Comparison of ENCODE assay signal across 8 mouse cellular contexts in genomic region chr2:153224946-153225594, GRCm38 (mm10). TPM values are rescaled to one million over a fixed set of nuclear protein-coding genes. Genes with fewer than 3 reads are reported as not detected.
A peak's percentile ranks its signal among the peaks of the same experiment; 100 is the strongest.
DNase-seq lines count a peak whose midpoint lies in the region; ATAC-seq and TF ChIP-seq lines count a peak whose summit lies in the region.

TSS of gene Tspyl3 (minus strand) at chr2:153225441.

- WGBS in embryonic facial prominence, embryonic 13.5 days: 2% methylated on average over 31 of the region's 31 CpGs
- WGBS in heart, embryonic 15.5 days: under 1% methylated on average over 31 of the region's 31 CpGs
- WGBS in lung, embryonic 14.5 days: 2% methylated on average over 31 of the region's 31 CpGs
- 3% methylated on average over 31 of the region's 31 CpGs for WGBS in neural tube, embryonic 15.5 days

- peak within 1 kb of the TSS; percentile 87 for H3K27ac ChIP-seq in embryonic facial prominence, embryonic 13.5 days
- peak within 1 kb of the TSS; percentile 52 for H3K27ac ChIP-seq in heart, embryonic 15.5 days
- H3K27ac ChIP-seq in lung, embryonic 14.5 days (ENCODE audit: low read depth): peak within 1 kb of the TSS; percentile 63
- peak within 1 kb of the TSS; percentile 84 for H3K27ac ChIP-seq in neural tube, embryonic 15.5 days (replicated peaks)

- DNase-seq in B cell, adult 2 months: peak; percentile 64 to 69
- peak; percentile 76 for DNase-seq in ZHBTc4 (ENCODE audit: low read depth, low spot score)
- peak; percentile 54 for DNase-seq in layer of hippocampus, adult 9-11 months
- peak; percentile 65 for DNase-seq in lung, embryonic 14.5 days
- DNase-seq in yolk sac, embryonic 10.5 days (ENCODE audit: low spot score): peak; percentile 33

- no peaks in the 10 kb centered on the region for H3K27me3 ChIP-seq in embryonic facial prominence, embryonic 13.5 days
- H3K27me3 ChIP-seq in heart, embryonic 15.5 days: no peaks in the 10 kb centered on the region
- no peaks in the 10 kb centered on the region for H3K27me3 ChIP-seq in lung, embryonic 14.5 days (ENCODE audit: insufficient read depth, low read length)
- H3K27me3 ChIP-seq in neural tube, embryonic 15.5 days (replicated peaks): no peaks in the 10 kb centered on the region

- H3K4me2 ChIP-seq in embryonic facial prominence, embryonic 13.5 days: peak within 1 kb of the TSS; percentile 78
- H3K4me2 ChIP-seq in heart, embryonic 15.5 days: peak within 1 kb of the TSS; percentile 77
- H3K4me2 ChIP-seq in lung, embryonic 14.5 days: peak within 1 kb of the TSS; percentile 83
- peak within 1 kb of the TSS; percentile 69 for H3K4me2 ChIP-seq in neural tube, embryonic 15.5 days

- peaks cover 11% of the 10 kb centered on the region for H3K4me1 ChIP-seq in embryonic facial prominence, embryonic 13.5 days
- peaks cover 25% of the 10 kb centered on the region for H3K4me1 ChIP-seq in heart, embryonic 15.5 days (replicated peaks)
- peaks cover 10% of the 10 kb centered on the region; the same call in 1 of the 2 replicates for H3K4me1 ChIP-seq in lung, embryonic 14.5 days (ENCODE audit: insufficient read depth)
- peaks cover 23% of the 10 kb centered on the region for H3K4me1 ChIP-seq in neural tube, embryonic 15.5 days

- H3K9me3 ChIP-seq in embryonic facial prominence, embryonic 13.5 days: no peaks in the 10 kb centered on the region
- H3K9me3 ChIP-seq in heart, embryonic 15.5 days (replicated peaks): no peaks in the 10 kb centered on the region
- no peaks in the 10 kb centered on the region for H3K9me3 ChIP-seq in lung, embryonic 14.5 days (ENCODE audit: low read depth, low read length)
- H3K9me3 ChIP-seq in neural tube, embryonic 15.5 days (replicated peaks): no peaks in the 10 kb centered on the region

- TF ChIP-seq CTCF in lung, embryonic 14.5 days (IDR thresholded peaks at IDR 0.05; ENCODE audit: low read depth): no peak

- H3K9ac ChIP-seq in embryonic facial prominence, embryonic 13.5 days: peak within 1 kb of the TSS; percentile 88
- H3K9ac ChIP-seq in heart, embryonic 15.5 days: peak within 1 kb of the TSS; percentile 68
- H3K9ac ChIP-seq in lung, embryonic 14.5 days: peak within 1 kb of the TSS; percentile 82
- H3K9ac ChIP-seq in neural tube, embryonic 15.5 days (replicated peaks): peak within 1 kb of the TSS; percentile 74

- peak; percentile 69 for ATAC-seq in embryonic facial prominence, embryonic 13.5 days (ENCODE audit: insufficient number of reproducible peaks, insufficient read depth, low FRiP score, low TSS enrichment, low read depth)
- ATAC-seq in heart, embryonic 15.5 days (replicated peaks; ENCODE audit: insufficient number of reproducible peaks, insufficient read depth, low FRiP score, low read depth): peak; percentile 63; the same call in 1 of the 2 replicates
- ATAC-seq in lung, embryonic 14.5 days (ENCODE audit: insufficient read depth): peak; percentile 78
- peak; percentile 92 for ATAC-seq in neural tube, embryonic 15.5 days (ENCODE audit: low FRiP score)

- H3K36me3 ChIP-seq in embryonic facial prominence, embryonic 13.5 days: peaks cover 39% of the 10 kb centered on the region
- peaks cover 21% of the 10 kb centered on the region for H3K36me3 ChIP-seq in heart, embryonic 15.5 days
- H3K36me3 ChIP-seq in lung, embryonic 14.5 days (ENCODE audit: insufficient read depth): peaks cover 31% of the 10 kb centered on the region
- H3K36me3 ChIP-seq in neural tube, embryonic 15.5 days: peaks cover 29% of the 10 kb centered on the region

- H3K4me3 ChIP-seq in embryonic facial prominence, embryonic 13.5 days: peak within 1 kb of the TSS; percentile 71
- H3K4me3 ChIP-seq in heart, embryonic 15.5 days: peak within 1 kb of the TSS; percentile 60
- H3K4me3 ChIP-seq in lung, embryonic 14.5 days (ENCODE audit: low read depth, low read length): peak within 1 kb of the TSS; percentile 62
- H3K4me3 ChIP-seq in neural tube, embryonic 15.5 days (replicated peaks): peak within 1 kb of the TSS; percentile 64

RNA-seq across cellular contexts. Expression of gene Tspyl3, which starts in this region (rescaled TPM):
- 19.2 and 19.4 TPM in 2 replicates for polyA plus RNA-seq in embryonic facial prominence, embryonic 13.5 days (2015; fragmentation: Nextera tagmentation; extraction: Ambion mirVana)
- polyA plus RNA-seq in heart, embryonic 15.5 days (2015; fragmentation: Nextera tagmentation; extraction: Ambion mirVana): 4.3 and 8.0 TPM in 2 replicates
- 6.6 and 7.5 TPM in 2 replicates for polyA plus RNA-seq in lung, embryonic 14.5 days (2014; fragmentation: Nextera tagmentation; extraction: Ambion mirVana)
- 37.2 and 38.0 TPM in 2 replicates for polyA plus RNA-seq in neural tube, embryonic 15.5 days (2015; fragmentation: Nextera tagmentation; extraction: Ambion mirVana)

Comparison
In these comparisons a context has a peak if more than half of its experiments do, and no peak if none do; other contexts are left out.
1. Peak in every context shown above with its lines: DNase-seq, ATAC-seq, H3K4me3 ChIP-seq and H3K27ac ChIP-seq.